Mouse (Mus musculus): Measurements from ENCODE around the gene Bag5.
A peak's percentile ranks its signal among the peaks of the same experiment; 100 is the strongest.

Gene Bag5

DNA sequence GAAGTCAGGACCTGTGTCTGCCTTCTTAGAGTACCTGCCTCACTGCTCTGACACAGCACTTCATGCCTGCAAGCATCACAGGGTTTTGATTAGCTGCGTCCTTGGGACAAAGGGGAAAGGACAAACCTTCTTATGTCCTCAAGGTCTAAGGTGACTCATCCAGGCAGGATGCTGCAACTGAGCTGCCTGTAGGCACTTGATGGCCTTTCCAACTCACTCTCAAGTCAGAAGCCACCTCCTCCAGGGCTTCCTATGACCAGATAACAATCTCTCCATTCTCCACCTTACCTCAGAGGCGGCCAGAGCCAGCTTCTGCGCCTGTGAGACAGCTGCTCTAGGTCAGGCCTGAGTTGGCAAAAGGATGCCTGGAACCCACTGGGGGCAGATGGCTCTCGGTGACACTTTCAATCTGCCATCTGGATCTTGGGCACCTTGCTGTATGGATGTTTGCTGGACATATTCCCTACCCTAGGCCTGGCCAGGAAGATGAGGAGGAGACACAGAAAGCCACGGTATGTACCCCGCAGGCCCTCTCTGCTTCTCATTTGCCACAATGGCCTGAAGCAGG is 14.6 kb downstream of the Bag5 start:
- no peak for DNase-seq (ENCODE audit: low read depth, low spot score)

DNA sequence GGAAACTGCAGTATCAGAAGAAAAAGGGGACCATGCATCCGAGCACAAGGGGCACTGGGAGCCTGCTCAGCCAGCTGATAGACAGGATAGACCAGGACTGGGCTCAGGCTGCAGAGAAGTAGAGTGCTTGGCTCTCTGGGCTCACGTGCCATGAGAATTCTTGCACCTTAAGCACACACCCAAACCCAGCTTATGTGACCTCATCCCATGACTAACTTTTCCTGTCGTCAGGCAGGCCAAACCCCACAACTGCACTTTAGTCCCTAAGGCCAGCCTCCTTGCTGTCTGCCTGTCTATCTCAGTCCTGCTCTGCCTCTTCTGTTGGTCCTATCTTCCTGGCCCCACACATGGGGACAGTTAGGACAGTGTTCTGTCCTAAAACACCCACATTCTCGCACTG is 15.3 kb downstream of the Bag5 start:
- no peak for DNase-seq (ENCODE audit: low read depth, low spot score)

DNA sequence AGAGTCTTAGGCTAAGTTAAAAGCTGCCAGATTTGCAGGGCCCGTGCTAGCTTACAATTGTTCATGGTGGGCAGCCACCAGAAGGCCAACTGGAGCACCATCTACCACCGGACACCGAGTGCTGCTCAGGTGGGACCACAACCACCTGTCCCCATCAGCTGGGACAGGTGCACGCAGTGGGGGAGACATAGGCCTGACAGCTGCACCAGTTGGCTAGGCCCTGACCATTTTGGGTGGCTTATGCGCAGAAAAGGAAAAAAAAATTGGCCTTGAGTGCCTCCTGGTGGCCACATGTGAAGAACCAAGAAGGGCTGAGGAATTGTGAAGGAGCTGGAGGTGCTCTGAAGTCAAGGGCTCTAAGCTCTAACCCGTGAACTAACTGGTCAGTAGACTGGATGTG is 16.8 kb downstream of the Bag5 start:
- DNase-seq (ENCODE audit: low read depth, low spot score), result peak; percentile 74

DNA sequence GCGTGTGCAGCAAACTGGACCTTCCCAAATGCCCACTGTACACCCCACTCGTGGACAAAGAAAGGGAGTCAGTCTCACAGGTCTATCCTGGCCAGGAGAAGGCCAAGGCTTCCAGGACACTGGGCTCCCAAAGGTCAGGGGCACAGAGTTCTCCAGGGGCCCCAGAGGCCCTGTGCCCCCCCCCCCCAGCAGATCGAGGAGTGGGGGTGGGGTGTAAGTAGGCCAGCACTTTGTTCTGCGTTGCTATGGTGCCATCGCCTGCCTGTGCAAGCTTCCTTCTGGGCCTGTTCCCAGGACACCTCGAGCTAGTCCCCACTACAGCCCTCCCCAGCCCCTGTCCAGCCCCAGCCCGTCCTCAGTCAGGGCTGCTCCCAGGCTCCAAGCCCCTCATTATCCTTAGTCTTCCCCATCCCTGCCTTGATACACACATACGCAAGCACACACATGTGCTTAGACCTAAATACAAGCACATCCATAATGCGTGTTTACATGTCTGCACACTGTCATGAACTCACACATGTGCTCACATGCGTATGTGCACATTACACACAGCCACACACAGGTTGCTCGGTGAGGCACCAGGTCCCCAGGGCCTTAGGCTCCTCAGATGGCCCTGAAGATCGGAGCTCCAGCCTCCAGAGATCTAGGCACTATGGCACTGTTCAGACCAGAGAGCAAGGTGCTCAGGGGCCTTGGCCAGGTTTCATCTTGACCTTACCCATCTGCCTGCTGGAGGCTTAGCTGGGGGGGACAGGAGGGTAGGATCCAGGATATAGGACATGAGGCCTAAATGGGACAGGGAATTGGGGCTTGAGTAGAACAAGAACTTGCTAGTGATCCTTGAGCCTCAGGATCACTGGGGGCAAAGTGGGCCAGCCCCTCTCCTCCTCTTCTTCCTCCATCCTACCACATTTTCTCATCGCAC is 17.9 kb downstream of the Bag5 start:
- no peak for DNase-seq (ENCODE audit: low read depth, low spot score)

DNA sequence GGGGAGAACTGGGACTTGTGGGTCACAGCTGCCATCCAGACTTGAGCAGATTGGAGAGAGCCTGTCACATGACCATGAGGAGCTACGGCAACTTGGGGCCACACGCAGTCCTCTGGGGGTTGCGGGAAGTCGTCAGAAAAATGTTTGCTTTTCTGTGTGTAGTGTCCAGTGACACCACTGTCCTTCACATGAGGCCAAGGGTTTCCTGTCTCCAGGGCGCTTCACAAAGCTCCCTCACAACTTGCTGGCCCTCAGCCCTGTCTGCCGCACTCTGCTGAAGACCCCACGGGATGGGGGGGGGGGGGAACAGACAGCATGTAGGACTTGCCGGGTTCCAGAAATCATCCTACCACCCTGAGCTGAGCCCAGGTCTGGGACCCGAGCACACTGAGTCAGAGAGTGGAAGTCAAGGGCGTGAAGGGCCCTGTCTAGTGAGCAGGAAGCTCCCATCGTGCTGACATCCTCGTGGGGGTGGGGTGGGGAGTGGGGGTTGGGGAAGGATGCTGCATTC is 18.7 kb downstream of the Bag5 start:
- no peak for DNase-seq (ENCODE audit: low read depth, low spot score)

DNA sequence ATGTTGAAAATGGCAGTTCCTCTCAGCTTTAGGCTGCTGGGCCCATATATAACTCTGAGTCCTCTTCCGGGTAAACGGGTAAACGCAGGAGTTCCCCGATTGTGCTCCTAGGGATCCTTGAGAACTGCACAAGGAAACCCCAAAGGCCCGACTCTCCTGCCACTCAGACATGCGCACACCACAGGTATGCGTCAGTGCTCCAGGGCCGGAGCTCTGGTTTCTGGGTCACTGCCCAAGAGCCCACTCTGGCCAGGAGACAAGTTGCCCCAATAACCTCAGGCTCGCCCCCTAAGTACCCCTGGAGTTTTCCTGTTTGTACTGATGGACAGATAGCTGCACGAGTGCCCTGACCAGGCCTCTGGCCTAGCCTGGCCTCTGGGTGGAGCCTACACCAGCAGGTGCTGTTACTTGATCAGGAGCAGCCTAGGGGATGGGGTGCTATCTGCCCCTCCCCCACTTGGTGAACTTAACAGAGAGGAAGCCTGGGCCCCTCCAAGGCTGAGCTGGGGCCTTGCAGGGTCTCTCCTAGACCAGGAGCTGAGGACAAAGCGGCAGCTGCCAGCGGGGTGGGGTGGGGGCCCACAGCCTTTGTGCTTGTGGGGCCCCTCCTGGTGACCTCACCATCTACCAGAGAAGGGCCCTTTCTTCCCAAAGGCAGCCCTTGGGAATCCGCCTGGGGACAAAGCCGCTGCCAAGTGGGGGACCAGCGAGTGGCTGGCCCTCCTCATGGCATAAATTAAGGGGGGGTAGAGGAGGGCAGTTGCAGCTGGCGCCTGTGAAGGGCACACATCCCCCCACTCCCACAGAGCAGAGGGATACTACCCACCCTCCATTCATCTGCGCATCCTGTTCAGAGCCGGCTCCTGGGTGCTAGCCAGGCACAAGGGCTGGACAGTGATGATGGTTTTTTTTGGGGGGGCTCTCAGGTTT is 19.5 kb downstream of the Bag5 start:
- no peak for DNase-seq (ENCODE audit: low read depth, low spot score)

DNA sequence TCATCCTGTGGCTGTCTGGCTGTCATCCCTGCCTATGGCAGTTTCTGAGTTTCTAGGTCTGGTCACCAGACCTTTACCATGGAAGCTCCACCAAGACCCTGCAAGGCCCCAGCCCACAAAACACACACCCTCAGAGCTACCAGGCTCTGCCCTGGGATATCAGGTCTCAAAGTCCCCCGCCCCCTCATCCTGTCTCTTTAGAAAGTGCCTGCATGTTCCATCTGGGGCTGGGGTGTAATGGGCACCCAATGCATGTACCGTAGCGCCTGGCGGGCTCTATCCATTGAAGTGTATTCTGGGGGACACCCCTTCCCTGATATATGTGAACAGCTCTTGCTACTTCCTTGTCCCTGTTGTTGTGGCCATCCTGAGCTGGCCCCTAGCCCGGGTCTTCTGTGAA is 20.2 kb downstream of the Bag5 start:
- no peak for DNase-seq (ENCODE audit: low read depth, low spot score)

DNA sequence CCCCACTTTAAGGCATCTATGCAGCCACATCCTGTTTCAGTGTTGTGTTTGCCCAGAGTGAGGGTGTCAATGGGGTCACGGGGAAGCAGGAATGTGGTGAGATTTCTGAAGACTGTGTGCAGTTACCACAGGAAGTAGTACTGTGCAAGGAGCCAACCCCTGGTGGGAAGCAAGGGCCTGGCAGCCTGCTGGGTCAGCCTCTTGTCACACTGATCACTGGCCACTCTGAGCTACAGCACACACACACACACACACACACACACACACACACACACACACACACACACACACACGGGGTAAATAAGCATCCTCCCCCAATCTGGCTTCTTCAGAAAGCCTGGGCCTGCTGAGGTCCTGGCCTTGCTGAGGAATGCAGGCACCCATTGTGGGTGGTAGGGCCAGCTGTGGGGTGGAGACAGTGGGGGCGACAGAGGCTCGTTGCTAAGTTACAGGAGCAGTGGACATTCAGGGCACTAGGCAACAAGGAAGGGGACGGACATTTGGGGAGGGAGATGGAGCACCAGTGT is 21.6 kb downstream of the Bag5 start:
- DNase-seq (ENCODE audit: low read depth, low spot score), result no peak

DNA sequence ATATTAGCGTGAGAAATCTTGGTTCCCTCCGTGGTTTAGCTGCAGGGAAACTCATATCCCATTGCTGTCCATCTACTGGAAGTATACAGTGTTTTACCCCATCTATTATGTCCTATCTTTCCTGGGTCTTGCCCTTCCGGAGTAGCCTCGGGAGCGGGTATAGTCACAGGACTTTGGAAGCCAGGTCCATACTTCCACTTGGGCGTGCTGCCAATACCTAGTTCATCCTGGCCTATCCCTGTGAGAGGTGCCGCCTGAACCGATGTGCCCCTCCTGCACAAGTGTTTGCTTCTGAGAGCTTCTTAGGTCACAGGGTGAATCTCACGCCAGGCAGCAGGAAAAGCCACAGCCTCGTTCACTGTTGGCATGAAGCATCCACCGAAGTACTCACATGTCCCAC is 23.6 kb downstream of the Bag5 start:
- DNase-seq (ENCODE audit: low read depth, low spot score), result no peak

DNA sequence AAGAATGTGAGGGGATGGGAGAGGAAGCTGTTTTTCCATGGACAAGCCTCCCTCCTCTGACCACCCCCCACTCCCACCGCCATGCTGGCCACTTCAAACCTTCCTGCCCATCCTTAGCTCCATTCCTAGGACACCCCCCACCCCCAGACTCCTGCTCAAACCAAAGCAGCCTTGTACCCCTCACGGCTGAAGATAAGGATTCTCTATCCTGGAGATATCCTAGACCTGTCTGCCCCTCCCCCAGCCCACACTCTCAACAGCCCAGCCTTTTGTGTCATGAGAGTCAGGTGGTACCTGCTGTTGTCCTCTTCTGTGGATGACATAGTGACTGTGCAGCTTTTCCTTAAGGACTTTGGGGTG is 25.0 kb downstream of the Bag5 start:
- DNase-seq (ENCODE audit: low read depth, low spot score), result no peak

DNA sequence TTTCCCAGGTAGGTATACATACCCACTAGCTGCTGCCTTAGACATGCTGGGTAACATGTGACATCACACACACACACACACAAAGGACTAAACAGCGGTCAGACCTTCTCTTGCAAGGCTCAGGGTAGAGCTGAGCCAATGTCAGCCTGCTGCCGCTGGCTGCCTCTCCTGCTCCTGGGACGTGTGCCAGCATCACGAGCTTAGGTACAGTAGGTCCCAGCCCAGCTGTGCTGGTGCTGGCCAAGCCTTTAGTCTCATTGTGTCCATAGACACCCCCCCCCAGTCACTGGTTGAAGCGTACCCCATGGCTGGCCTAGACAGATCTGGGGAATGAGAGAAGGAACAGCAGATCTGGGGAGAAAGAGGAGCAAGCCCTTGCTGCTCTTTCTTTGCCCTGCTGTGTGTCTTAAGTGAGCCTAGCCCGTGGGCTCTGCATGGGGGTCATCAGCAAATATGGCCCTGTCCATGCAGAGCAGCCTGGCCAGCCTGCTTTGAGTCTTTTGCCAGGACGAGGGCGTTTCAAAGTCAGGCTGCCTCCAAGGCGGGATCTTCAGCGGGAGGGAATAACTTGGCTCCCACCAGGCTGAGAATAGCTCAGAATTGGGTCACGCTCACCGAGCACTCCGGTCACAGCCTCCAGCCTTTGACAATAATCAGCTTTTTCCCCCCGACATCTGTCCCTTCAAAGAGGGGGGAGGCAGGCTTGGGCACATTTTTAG is 25.5 kb downstream of the Bag5 start:
- peak; percentile 81 for DNase-seq (ENCODE audit: low read depth, low spot score)

DNA sequence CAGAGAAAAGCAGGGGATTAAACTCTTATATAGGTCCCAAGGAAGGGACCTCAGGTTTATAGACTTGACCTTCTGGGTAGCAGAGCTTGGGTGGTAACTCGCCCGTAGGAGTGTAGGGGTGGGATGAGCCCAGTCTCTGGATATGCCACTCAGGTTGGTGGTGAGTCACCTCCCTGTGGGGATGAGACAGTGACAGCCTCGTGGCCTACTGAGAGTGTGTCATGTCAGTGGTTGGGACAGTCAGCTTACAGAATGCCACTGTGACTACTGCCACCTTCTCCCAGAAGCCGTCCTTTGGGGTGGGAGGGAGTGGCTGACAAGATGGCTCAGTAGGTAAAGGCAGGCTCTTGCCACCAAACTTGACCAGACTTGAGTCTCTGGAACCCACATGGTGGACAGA is 26.7 kb downstream of the Bag5 start:
- DNase-seq (ENCODE audit: low read depth, low spot score), result no peak

DNA sequence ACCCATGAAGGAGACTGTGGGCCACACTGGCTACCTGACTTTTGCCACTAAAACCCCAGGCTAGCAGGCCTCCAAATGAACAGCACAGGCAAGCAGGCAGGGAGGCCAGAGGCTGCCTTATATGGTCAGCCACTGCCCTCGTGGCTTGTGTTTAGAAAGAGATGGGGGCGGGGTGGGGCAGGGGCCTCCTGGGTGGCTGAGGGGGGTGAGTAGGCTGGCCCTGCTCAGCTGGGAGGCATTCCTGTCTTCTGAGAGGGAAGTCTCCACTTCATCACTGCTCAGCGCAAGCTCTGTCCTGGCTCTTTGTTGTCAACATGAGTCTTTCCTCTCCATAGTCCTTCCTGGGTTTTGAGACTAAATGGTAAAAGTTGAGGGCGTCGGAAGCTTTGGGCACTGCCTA is 30.3 kb downstream of the Bag5 start:
- no peak for DNase-seq (ENCODE audit: low read depth, low spot score)

DNA sequence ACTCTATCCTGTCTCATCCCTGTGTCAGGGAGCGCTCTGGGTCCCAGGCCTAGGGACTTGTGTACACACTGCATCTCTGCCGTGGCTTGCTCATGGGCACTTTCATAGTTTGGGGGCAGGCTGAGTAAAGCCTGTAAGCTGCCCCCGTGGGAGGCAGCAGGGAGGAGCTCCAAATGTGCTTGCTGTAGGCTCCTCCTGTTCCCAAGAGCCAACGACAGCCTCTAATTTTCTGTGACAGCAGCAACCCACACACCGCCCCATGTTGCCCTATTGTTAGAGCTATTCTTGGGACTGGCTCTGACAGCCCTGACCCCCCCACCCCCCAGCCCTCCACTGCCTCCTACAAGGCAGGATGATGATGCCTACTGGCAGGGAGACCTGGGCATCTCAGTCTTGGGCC is 31.1 kb downstream of the Bag5 start:
- no peak for DNase-seq (ENCODE audit: low read depth, low spot score)

DNA sequence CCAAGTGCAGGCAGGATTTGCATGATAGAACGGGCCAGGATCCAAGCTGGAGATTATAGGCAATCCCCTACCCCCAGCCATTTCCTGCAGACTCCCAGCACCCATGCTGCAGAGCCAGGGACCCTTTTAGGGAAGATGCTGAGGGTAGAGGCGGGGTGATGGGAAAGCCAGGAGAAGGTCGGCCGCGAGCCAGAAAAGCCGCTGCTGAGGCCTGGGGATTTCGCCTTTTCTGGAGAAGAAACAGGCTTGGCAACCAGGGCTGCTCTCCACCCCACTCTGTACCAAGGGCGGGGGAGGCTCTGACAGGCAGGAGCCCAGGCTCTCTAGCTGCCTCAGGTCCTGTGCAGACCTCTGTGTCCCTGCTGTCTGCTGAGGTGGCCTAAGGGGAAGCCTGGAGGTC is 31.8 kb downstream of the Bag5 start:
- no peak for DNase-seq (ENCODE audit: low read depth, low spot score)

DNA sequence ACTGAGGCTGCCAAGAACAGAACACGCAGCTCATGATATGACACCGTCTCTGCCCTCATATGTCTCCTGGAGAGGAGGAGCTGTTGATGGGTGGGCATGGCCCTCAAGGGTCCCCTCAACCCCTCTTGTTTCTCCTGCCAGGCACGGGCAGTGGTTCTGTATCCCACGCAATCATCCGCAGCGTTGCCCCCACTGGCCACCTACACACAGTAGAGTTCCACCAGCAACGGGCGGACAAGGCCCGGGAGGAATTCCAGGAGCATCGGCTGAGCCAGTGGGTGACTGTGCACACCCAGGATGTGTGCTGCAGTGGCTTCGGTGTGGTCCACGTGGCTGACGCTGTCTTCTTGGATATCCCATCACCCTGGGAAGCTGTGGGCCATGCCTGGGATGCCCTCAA is 32.4 kb downstream of the Bag5 start:
- no peak for DNase-seq (ENCODE audit: low read depth, low spot score)

DNA sequence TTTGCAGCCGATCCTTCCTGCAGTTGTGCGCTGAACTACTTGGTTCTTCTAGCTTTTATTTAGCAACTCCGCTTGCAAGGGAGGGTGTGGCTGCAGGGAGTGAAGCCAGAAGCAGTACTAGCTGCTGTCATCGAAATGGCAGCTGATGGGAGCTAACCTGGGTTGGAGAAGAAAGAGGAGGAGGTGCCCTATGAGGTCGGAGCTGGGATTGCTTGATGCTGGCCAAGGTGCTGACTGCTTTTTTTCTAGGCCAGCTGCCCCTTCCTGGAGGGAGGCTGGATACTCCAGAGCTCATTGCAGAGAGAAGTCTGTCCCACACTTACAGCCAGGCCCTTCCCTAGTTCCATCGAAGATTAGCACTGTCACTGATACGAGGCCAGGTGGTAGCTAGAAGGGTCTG is 34.1 kb downstream of the Bag5 start:
- DNase-seq (ENCODE audit: low read depth, low spot score), result no peak

DNA sequence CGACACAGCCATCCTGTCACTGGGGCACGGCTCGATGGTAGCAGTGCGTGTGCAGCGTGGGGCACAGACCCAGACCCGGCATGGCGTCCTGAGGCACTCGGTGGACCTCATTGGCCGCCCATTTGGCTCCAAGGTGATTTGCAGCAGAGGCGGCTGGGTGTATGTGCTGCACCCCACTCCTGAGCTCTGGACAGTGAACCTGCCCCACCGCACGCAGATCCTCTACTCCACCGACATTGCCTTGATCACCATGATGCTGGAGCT is 34.5 kb downstream of the Bag5 start:
- no peak for DNase-seq (ENCODE audit: low read depth, low spot score)

DNA sequence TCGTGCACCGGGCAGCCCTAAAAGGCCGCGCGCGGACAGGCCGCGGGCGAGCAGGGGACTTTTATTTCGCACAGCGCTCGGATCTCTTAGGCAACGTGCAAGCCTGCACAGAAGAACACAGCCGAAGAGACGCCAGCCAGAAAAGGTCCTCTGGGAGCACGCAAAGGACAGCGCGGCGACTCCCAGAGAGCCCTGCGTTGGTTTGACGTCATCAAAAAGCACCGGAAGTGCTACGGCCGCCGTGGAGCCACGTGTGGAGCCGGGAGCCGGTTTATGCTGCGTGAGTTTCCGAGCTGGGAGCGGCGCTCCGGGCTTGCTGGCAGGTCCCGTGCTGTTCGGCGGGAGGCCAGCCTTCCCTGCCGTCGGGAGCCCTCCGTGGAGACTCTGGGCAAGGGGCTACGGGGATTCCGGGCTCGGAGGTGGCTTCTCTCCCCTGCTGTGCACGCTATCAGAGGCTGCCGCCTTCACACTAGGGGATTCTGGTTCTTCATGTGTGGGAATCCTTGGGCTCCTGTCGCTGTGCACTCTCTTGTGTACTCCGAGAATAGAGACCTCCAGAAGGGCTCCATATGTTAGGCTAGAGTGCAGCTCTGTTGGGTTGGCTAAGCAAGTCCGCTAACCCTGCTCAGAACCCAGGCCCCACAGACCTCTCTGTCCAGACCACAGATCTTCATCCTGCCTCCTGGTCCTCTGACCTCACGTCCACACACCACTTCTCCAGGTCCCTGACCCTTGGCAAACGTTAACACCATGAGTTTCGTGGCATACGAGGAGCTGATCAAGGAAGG is 35.0 kb downstream of the Bag5 start, which contains the start of gene Trmt61a:
Gene Trmt61a (plus strand): TSS at position 224 of the 788 bp plus-strand sequence.
- DNase-seq (ENCODE audit: low read depth, low spot score), result peak; percentile 93

DNA sequence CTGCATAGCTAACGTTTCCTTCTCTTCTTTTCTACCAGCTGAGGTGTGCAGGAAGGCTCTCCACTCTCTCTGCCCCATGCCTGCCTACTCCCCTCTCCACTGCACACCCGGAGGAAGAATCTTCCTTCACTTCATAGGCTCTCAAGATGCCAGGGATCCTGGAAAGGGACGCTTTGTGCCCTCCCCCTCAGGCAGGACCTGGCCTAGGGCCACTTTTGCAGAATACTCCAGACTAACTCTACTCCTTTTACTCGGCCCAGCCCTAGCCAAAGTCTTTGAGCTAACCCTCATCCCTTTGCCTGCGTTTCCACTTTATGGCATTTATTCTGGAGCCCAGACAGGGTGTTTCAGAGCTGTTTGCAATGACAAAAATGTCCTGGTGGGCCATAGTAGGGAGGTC is 35.6 kb downstream of the Bag5 start:
- DNase-seq (ENCODE audit: low read depth, low spot score), result no peak
